Mouse (Mus musculus) limb, embryonic 10.5 days (tissue): ENCODE data around the gene As3mt. TPM values are rescaled to one million over a fixed set of nuclear protein-coding genes. Genes with fewer than 3 reads are reported as not detected.
A peak's percentile ranks its signal among the peaks of the same experiment; 100 is the strongest.

ENCODE experiments used
- DNase-seq: peaks from one replicate; pipeline ENCODE4 v3.0.0-alpha.2; 2017; ENCODE audit warnings: low spot score
- H3K27ac ChIP-seq: fragments of 300-500 bp; sonication (generic); 2 replicates; pipeline ENCODE4 v1.5.1; 2016; ENCODE audit warnings: mild to moderate bottlenecking
- H3K27me3 ChIP-seq: fragments of 300-500 bp; sonication (generic); 2 replicates; pipeline ENCODE4 v1.6.1; 2016; ENCODE audit warnings: low read depth, mild to moderate bottlenecking; ENCODE audit not compliant: poor library complexity, severe bottlenecking
- H3K36me3 ChIP-seq: fragments of 300-500 bp; sonication (generic); 2 replicates; pipeline ENCODE4 v1.6.1; 2016; ENCODE audit warnings: mild to moderate bottlenecking, moderate library complexity
- H3K4me1 ChIP-seq: fragments of 300-500 bp; sonication (generic); 2 replicates; pipeline ENCODE4 v1.6.1; 2016
- H3K4me3 ChIP-seq: fragments of 300-500 bp; sonication (generic); 2 replicates; pipeline ENCODE4 v1.5.1; 2016; ENCODE audit warnings: mild to moderate bottlenecking, moderate library complexity
- H3K9me3 ChIP-seq: fragments of 300-500 bp; sonication (generic); replicated peaks from 2 replicates; pipeline ENCODE4 v1.6.1; 2016; ENCODE audit warnings: mild to moderate bottlenecking
- WGBS: fragments of 180-500 bp; shearing (Covaris S2); methylation state at CpG from one replicate; pipeline ENCODE4 v1.1.7; 2016; 5-methylcytosine and 5-hydroxymethylcytosine counted together
- polyA plus RNA-seq: library from polyadenylated mRNA; unstranded; fragments of >200 nt; fragmentation: Nextera tagmentation; extraction: Ambion mirVana; gene quantifications from 2 replicates; pipeline ENCODE4 v1.2.1, GENCODE M21; 2016

The As3mt gene
- 29.7 and 31.4 TPM in 2 replicates for polyA plus RNA-seq

DNA sequence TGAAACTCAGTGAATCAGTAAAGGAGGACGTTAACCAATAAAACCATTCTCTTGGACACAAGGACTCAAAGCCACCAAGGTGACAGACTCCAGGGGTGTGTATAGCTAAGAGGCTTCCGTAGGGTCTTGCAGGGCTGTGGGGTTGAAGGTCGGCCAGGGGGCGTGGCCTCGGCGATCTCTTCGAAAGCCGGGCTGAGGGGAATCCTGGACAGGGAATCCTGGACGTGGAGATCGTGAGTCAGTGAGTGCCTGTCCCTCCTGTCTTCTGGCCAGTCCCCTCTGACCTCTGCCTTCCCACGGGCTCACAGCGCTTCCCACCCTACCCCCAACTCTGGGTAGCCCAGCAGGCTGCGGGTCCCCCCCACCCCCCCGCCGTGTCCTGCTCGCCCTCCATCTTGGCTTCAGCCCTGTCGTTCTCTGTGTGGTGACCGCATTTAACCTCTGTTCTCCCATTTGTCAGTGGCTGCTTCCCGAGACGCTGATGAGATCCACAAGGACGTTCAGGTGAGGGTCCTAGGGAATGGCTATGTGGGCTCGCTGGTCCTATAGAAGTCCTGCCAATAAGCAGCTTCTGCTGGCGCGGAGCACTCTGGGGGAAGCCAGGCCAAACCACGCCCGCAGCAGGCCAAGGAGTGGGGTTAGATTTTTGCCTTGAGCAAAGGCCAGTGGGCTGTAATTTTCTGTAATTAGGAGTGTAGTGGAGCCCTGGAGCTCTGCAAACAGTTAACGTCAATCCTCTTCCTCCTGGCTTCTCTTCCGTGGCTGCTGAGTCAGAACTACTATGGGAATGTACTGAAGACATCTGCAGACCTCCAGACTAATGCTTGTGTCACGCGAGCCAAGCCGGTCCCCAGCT is at the start of gene As3mt:
TSS of gene As3mt (plus strand) at position 163 of the 856 bp plus-strand sequence.
- Histone ChIP-seq H3K4me1 (peaks cover 17% of the 10 kb centered on the region), H3K27me3 (peaks cover 9% of the 10 kb centered on the region; the same call in 1 of the 2 replicates), H3K27ac (peak within 1 kb of the TSS; percentile 88), H3K9me3 (no peaks in the 10 kb centered on the region), H3K4me3 (peak within 1 kb of the TSS; percentile 72), H3K36me3 (peaks cover 8% of the 10 kb centered on the region; the same call in 1 of the 2 replicates)
- 10% methylated on average over 31 of the region's 31 CpGs for WGBS
- peak; percentile 71 for DNase-seq

DNA sequence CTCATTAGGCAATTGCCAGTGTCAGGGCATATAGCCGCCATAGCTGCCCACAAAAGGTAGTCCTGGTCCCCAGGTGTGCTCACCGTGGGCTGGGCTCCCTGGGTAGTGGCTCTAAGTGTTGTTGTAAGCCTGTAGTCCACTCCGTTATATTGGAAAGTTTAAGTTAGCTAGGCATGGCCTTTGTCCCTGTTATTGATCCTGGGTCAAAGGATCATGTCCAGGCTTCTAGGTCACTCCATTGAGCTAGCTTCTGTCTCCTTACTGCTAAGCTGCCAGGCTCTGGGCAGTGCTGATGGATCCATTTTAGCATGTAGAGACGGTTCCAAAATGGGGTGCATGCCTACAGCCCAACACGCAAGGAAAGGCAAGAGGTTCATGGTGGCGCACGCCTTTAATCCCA is 48.9 kb upstream of the As3mt start:
- DNase-seq, result no peak
- no peaks in the 10 kb centered on the region for H3K27me3 ChIP-seq
- H3K27ac ChIP-seq, result no peak overlapping the region
- H3K9me3 ChIP-seq, result no peaks in the 10 kb centered on the region
- H3K36me3 ChIP-seq, result peaks cover 47% of the 10 kb centered on the region
- H3K4me1 ChIP-seq, result peaks cover 5% of the 10 kb centered on the region; the same call in 1 of the 2 replicates
- H3K4me3 ChIP-seq, result no peak overlapping the region
- 97% methylated on average over 7 of the region's 7 CpGs for WGBS

DNA sequence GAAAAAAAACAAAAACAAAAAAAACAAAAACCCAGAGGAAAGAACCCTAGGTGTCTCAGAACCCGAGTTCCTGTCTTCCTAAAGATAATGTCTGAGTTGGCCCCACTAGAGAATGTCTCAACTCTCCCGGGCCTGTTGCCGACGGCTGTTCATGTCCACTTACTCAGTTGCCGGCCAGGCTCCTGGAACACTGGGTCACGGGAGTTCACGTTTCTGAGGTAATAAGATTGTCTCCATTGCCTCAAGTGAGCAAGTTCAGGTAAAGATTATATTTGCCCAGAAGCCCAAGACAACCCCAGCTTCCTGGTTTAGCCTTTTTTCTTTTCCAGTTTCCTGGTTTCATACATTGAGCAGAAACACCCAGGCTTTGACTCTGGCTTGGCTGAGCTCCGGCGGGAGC is 48.4 kb upstream of the As3mt start:
- Histone ChIP-seq H3K27me3 (no peaks in the 10 kb centered on the region), H3K9me3 (no peaks in the 10 kb centered on the region), H3K27ac (no peak overlapping the region), H3K36me3 (peaks cover 42% of the 10 kb centered on the region), H3K4me1 (peaks cover 5% of the 10 kb centered on the region; the same call in 1 of the 2 replicates), H3K4me3 (no peak overlapping the region)
- 90% methylated on average over 9 of the region's 9 CpGs for WGBS
- DNase-seq, result no peak

DNA sequence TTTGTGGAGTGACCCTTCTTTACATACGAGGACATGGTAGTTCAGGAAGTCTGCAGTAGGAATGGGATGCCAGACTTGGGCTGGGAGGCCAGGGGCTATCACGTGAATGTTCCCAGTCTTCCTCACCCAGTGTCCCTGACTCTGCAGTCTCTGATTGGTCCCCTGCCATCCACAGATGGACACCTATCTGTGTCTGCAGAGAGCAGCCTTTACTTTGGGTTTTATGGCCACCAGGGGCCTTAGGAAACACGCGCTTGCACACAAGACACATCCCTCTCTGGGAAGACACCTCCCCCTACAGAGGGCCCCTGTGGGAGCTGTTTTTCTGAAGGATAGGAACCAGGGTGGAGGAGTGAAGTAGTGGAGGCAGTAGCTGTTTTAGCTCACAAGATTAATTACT is 45.7 kb upstream of the As3mt start:
- peaks cover 8% of the 10 kb centered on the region; the same call in 1 of the 2 replicates for H3K4me1 ChIP-seq
- H3K9me3 ChIP-seq, result no peaks in the 10 kb centered on the region
- 62% methylated on average over 4 of the region's 4 CpGs for whole genome bisulfite sequencing
- no peaks in the 10 kb centered on the region for H3K27me3 ChIP-seq
- H3K36me3 ChIP-seq, result peaks cover 15% of the 10 kb centered on the region
- no peak overlapping the region for H3K27ac ChIP-seq
- no peak overlapping the region for H3K4me3 ChIP-seq
- DNase-seq, result no peak

DNA sequence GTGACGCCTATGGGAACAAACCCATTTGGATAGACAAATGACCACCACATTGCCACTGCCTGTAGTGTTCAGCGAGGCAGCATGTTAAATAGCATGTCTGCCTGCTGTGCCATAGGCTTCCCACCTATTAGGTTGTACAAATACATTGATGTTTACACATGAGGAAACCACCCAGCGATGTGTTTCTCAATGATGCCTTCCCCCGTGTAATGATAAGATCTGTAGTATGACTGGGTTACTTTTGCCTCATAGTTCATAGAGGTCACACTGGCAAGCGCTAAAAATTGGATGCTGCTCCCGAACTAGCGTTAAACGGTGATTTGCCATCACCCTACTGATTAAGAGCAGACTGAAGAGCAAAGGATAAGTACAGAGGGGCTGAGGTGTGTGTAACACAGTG is 45.0 kb upstream of the As3mt start:
- DNase-seq, result no peak
- peaks cover 8% of the 10 kb centered on the region; the same call in 1 of the 2 replicates for H3K4me1 ChIP-seq
- WGBS, result 91% methylated on average over 8 of the region's 8 CpGs
- H3K27me3 ChIP-seq, result no peaks in the 10 kb centered on the region
- H3K27ac ChIP-seq, result no peak overlapping the region
- peaks cover 8% of the 10 kb centered on the region for H3K36me3 ChIP-seq
- no peaks in the 10 kb centered on the region for H3K9me3 ChIP-seq
- no peak overlapping the region for H3K4me3 ChIP-seq

DNA sequence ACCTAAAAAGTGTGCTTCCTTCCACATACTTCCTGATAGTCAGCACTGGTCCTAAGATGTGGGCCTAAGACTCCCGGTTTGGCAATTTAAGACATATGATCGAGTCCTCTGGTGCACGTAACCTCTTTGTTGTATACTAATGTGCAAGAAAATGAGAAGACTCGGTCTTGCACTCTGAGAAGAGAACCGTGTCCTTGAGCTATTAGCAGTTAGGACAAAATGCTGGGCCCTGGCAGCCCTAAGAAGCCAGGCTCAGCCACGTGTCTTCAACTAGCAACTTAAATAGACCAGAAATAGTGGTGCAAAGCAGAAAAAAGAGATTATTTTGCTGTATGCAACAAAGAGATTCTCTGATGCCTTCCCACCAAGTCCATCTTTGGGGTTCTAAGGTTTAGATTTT is 44.5 kb upstream of the As3mt start:
- H3K36me3 ChIP-seq, result peaks cover 5% of the 10 kb centered on the region; the same call in 1 of the 2 replicates
- H3K27me3 ChIP-seq, result no peaks in the 10 kb centered on the region
- H3K27ac ChIP-seq, result no peak overlapping the region
- H3K9me3 ChIP-seq, result no peaks in the 10 kb centered on the region
- H3K4me1 ChIP-seq, result peaks cover 8% of the 10 kb centered on the region; the same call in 1 of the 2 replicates
- DNase-seq, result no peak
- 87% methylated on average over 6 of the region's 6 CpGs for WGBS
- H3K4me3 ChIP-seq, result no peak overlapping the region

DNA sequence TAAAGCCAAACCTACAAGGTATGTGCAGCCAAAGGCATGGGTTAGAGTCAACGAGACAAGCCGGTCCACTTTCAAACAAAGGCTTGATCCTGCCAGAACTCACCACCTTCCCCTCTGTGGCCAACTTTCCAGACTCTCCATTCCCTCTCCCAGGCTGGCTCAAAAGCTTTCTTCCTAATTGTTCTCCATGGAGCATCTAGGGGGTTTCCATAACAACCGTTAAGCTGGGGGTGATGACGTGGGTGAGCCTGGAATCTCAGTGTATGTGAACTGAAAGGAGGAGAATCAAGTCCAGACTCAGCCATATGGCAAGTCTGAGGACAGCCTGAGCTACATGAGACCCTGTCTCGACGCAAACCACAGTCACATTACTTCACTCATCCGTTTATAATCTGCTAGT is 41.8 kb upstream of the As3mt start:
- no peak overlapping the region for H3K4me3 ChIP-seq
- H3K27ac ChIP-seq, result no peak overlapping the region
- 74% methylated on average over 7 of the region's 7 CpGs for WGBS
- H3K9me3 ChIP-seq, result no peaks in the 10 kb centered on the region
- no peaks in the 10 kb centered on the region for H3K36me3 ChIP-seq
- H3K4me1 ChIP-seq, result peaks cover 8% of the 10 kb centered on the region; the same call in 1 of the 2 replicates
- no peaks in the 10 kb centered on the region for H3K27me3 ChIP-seq
- DNase-seq, result no peak

DNA sequence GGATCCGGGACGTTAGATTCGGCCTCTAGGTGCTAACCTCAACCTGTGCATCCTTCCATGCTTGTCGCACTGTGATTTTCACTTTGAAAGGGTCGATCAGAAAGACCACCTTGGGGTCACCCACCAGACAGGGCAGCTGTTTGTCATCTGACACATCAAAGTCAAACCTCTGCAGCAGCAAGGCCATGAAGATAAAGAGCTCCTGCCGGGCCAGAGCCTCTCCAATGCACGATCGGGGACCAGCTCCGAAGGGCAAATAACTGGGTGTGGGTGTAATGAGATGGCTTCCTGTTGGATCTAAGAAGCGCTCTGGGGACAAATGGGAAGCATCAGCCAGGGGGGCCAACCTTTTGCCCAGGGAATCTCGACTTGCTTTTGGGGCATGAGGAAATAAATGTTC is 40.0 kb upstream of the As3mt start:
- Histone ChIP-seq H3K4me3 (no peak overlapping the region), H3K4me1 (peaks cover 6% of the 10 kb centered on the region; the same call in 1 of the 2 replicates), H3K27ac (no peak overlapping the region), H3K27me3 (peaks cover 12% of the 10 kb centered on the region), H3K36me3 (no peaks in the 10 kb centered on the region), H3K9me3 (no peaks in the 10 kb centered on the region)
- WGBS, result 45% methylated on average over 11 of the region's 11 CpGs
- DNase-seq, result no peak

DNA sequence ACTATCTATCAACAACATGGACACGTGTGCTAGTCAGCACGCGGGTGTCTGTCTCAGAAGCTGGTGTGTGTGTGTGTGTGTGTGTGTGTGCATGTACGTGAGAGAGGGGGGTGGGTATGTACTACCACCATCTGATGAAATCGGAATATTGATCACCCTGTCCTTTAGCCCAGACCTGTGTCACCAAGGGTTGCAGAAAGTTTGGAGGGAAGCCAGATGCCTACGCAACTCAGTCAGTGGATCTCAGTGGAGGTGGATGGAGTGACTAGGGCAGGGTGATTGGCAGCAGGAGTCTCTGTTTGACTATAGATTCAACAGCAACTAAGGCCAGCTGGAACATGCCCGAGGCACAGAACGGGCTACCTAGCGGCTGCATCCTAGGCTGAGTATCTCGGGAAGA is 39.0 kb upstream of the As3mt start:
- Histone ChIP-seq H3K4me1 (peaks cover 6% of the 10 kb centered on the region; the same call in 1 of the 2 replicates), H3K36me3 (no peaks in the 10 kb centered on the region), H3K9me3 (no peaks in the 10 kb centered on the region), H3K27me3 (peaks cover 12% of the 10 kb centered on the region), H3K27ac (no peak overlapping the region), H3K4me3 (no peak overlapping the region)
- 89% methylated on average over 10 of the region's 10 CpGs for WGBS
- no peak for DNase-seq

DNA sequence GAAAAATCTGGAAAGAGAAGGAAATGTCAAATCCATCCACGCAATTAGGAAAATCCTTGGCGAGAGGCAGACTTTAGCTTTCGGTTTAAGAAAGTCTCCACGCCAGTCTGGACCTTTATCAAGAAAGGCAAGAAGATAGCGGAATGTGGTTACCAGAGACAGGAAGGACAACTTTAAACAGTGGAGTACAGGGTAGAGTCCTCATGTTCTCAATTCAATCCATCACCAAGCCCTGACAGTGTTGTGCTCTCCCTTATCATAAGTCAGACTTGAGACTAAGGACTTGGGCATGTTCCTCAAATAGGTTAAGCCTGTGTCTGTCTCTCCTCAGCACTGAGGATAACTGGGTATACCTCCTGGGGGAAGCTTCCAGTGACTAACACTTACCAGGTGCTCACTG is 37.5 kb upstream of the As3mt start:
- Histone ChIP-seq H3K9me3 (no peaks in the 10 kb centered on the region), H3K27me3 (peaks cover 12% of the 10 kb centered on the region), H3K36me3 (no peaks in the 10 kb centered on the region), H3K4me1 (peaks cover 6% of the 10 kb centered on the region; the same call in 1 of the 2 replicates), H3K4me3 (no peak overlapping the region), H3K27ac (no peak overlapping the region)
- DNase-seq, result no peak
- WGBS, result 92% methylated on average over 5 of the region's 5 CpGs

DNA sequence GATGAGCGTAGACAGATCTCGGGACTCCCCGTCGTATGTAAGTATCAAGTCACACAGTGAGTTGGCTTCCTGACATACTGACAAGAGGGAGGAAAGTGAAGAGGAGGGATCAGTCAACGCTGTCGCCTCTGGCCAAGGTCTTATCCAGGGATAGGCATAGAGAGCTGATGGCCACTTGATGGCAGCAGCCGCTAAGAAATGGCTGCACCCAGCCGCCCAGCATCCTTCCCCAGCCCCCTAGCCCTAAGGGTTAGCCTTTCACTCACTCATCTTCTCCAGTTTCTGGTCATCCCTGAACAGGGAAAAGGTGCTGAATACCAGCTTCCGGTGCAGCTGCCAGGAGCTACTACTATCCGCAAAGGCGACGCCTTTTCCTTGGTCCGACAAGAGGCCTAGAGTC is 36.6 kb upstream of the As3mt start:
- Histone ChIP-seq H3K27me3 (peaks cover 12% of the 10 kb centered on the region), H3K27ac (no peak overlapping the region), H3K36me3 (no peaks in the 10 kb centered on the region), H3K4me3 (no peak overlapping the region), H3K4me1 (0 out of 2 replicates have a peak, but pooled peaks cover 3% of the 10 kb centered on the region), H3K9me3 (no peaks in the 10 kb centered on the region)
- 25% methylated on average over 13 of the region's 13 CpGs for WGBS
- peak; percentile 80 for DNase-seq

DNA sequence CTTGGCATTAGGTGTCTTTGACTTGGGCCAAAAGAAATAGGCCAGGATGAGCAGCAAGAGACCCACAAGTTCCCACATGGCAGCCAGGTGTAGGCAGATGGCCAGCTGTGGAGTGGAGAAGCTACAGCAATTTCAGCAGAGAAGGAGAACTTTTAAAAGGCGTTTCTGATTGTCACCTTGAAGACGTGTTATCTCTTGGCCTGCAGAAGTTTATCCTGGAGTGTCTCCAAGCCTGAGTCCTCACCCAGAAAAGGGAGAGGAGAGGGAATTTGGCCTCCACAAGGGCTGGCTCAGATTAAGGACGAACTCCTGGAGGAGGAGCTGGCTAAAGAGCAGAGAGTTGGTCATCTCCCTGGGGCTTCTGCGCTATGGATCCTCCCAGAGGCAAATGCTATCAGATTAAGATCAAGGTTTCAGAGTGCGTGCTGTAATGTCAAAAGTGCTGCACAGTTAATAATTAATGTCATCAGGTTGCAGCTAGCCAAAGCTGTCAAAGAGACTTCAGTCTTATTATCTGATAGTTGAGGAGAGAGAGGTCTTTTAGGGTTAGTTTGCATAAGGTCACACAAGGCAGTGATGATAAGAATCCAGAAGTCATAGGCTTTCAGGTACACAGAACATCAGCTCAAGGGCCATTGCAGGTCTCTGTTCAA is 34.4 kb upstream of the As3mt start, which contains the start of gene Cyp17a1:
TSS of gene Cyp17a1 (minus strand) at position 407 of the 653 bp plus-strand sequence.
- 0 out of 2 replicates have a peak, but pooled peaks cover 3% of the 10 kb centered on the region for H3K4me1 ChIP-seq
- no peak within 1 kb of the TSS for H3K4me3 ChIP-seq
- no peaks in the 10 kb centered on the region for H3K36me3 ChIP-seq
- H3K9me3 ChIP-seq, result no peaks in the 10 kb centered on the region
- WGBS, result 69% methylated on average over 5 of the region's 5 CpGs
- H3K27me3 ChIP-seq, result peaks cover 12% of the 10 kb centered on the region
- no peak within 1 kb of the TSS for H3K27ac ChIP-seq
- DNase-seq, result no peak

DNA sequence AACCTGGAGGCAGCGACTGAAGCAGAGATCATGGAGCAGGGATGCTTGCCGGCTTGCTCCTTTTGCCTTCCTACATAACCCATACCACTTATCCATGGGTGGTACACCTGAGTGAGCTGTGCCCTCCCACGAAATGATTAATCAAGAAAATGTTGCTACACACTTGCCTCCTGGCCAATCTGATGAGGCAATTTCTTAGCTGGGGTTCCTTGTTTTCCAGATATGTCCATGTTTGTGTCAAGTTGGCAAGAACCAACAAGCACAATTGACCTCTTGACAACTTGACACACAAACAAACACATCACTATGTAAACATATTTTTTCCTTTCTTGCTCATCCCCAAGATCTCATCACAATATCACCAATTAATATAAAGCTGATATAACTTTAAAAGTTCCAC is 31.6 kb upstream of the As3mt start:
- H3K4me1 ChIP-seq, result 0 out of 2 replicates have a peak, but pooled peaks cover 3% of the 10 kb centered on the region
- no peaks in the 10 kb centered on the region for H3K36me3 ChIP-seq
- H3K27ac ChIP-seq, result no peak overlapping the region
- DNase-seq, result no peak
- H3K27me3 ChIP-seq, result peaks cover 12% of the 10 kb centered on the region
- H3K9me3 ChIP-seq, result no peaks in the 10 kb centered on the region
- no peak overlapping the region for H3K4me3 ChIP-seq
- WGBS, result 85% methylated on average over 3 of the region's 3 CpGs
